Mouse (Mus musculus) forebrain, postnatal 0 days (tissue): ENCODE results near the gene Pigx. TPM values are rescaled to one million over a fixed set of nuclear protein-coding genes. Genes with fewer than 3 reads are reported as not detected.

ENCODE experiments used
- ATAC-seq: fragments of 200-750 bp; cut with Nextera tagmentation; 2 replicates; pipeline ENCODE4 v1.8.0; 2017; ENCODE audit warnings: mild to moderate bottlenecking, moderate library complexity
- DNase-seq: peaks from one replicate; pipeline ENCODE4 v3.0.0-alpha.2; 2015
- H3K27ac ChIP-seq: fragments of 300-500 bp; sonication (generic); 2 replicates; pipeline ENCODE4 v1.5.1; 2014; ENCODE audit warnings: low read depth, mild to moderate bottlenecking, antibody characterized with exemption, low read length, moderate library complexity, mixed read lengths
- H3K27me3 ChIP-seq: fragments of 300-500 bp; sonication (generic); 2 replicates; pipeline ENCODE4 v1.6.1; 2014; ENCODE audit warnings: mild to moderate bottlenecking, low read length, mixed read lengths; ENCODE audit not compliant: insufficient read depth
- H3K36me3 ChIP-seq: fragments of 300-500 bp; sonication (generic); 2 replicates; pipeline ENCODE4 v1.6.1; 2014; ENCODE audit warnings: mild to moderate bottlenecking, moderate library complexity; ENCODE audit not compliant: insufficient read depth
- H3K4me1 ChIP-seq: fragments of 300-500 bp; sonication (generic); 2 replicates; pipeline ENCODE4 v1.6.1; 2014; ENCODE audit warnings: antibody characterized with exemption; ENCODE audit not compliant: insufficient read depth
- H3K4me2 ChIP-seq: fragments of 300-500 bp; sonication (generic); 2 replicates; pipeline ENCODE4 v1.6.1; 2014; ENCODE audit warnings: low read depth, mild to moderate bottlenecking, moderate library complexity
- H3K4me3 ChIP-seq: fragments of 300-500 bp; sonication (generic); 2 replicates; pipeline ENCODE4 v1.5.1; 2014; ENCODE audit warnings: low read depth, low read length, mixed read lengths
- H3K9ac ChIP-seq: fragments of 300-500 bp; sonication (generic); 2 replicates; pipeline ENCODE4 v1.6.1; 2014; ENCODE audit warnings: mild to moderate bottlenecking
- H3K9me3 ChIP-seq: fragments of 300-500 bp; sonication (generic); 2 replicates; pipeline ENCODE4 v1.6.1; 2016; ENCODE audit warnings: low read length
- CTCF ChIP-seq: sonication (generic); IDR thresholded peaks from 2 replicates; pipeline ENCODE4 v1.5.1; 2016; ENCODE audit warnings: antibody characterized with exemption, control low read depth, low read depth
- WGBS: fragments of 180-500 bp; shearing (Covaris S2); extraction: QIAGEN DNeasy Blood & Tissue Kit; methylation state at CpG from one replicate; pipeline ENCODE4 v1.1.7; 2014; 5-methylcytosine and 5-hydroxymethylcytosine counted together
- polyA plus RNA-seq: library from polyadenylated mRNA; unstranded; fragments of >200 nt; fragmentation: Nextera tagmentation; extraction: Ambion mirVana; gene quantifications from 2 replicates; pipeline ENCODE4 v1.2.1, GENCODE M21; 2015
- total RNA-seq: library from RNA; depleted of rRNA; stranded (reverse); fragments of >200 nt; gene quantifications from 2 replicates; pipeline ENCODE4 v1.2.3, GENCODE M21; 2014

Gene Pigx
- total and polyA plus RNA-seq, 2 experiments from 2014 or later, result 71.7 to 113 TPM

GRCm38 (mm10) chr16:32116186-32116585 lies 16.6 kb upstream of the Pigx start:
- Histone ChIP-seq H3K36me3 (no peaks in the 10 kb centered on the region), H3K27me3 (no peaks in the 10 kb centered on the region; the same call in 1 of the 2 replicates), H3K4me1 (no peaks in the 10 kb centered on the region), H3K4me3 (no peak overlapping the region), H3K9ac (no peak overlapping the region), H3K27ac (no peak overlapping the region), H3K4me2 (no peak overlapping the region), H3K9me3 (no peaks in the 10 kb centered on the region)
- DNase-seq (no peak), ATAC-seq (no peak)
- WGBS, result 56% methylated on average over 5 of the region's 5 CpGs
- no peak for TF ChIP-seq CTCF

GRCm38 (mm10) chr16:32115781-32116180 lies 16.2 kb upstream of the Pigx start:
- 72% methylated on average over 6 of the region's 6 CpGs for WGBS

DNA sequence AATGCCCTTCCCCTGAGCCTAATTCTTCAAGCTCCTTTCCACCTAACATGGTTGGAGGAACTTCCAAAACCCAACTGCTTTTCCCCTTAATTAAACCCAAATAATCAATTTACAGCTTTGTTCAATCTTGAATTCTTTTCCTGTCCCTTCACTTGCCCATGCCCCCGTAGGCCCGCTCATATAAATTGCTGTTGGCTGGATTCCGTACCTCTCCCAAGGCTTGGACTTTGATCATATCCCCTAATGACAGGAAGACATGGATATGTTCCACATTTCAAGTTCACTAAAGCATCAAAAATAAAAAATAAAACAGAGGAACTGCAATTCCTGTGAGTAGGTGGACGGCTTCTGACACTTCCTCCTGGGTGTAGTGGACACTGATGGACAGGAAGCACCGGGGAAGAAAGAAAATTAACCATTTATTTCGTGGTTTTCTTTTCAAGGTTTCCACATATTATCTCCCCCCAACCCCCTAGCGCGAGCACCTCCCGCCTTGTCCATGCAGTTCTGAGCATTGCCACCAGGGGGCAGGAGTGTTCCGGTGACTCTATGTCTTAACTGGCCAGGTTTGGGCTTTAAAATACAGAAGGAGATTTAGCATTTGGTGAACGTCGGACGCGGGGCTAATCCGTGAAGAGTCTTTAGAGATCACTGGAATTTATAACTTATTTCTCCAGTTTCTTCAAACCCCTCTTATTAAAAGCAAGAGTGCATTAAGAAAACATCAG lies 15.6 kb upstream of the Pigx start:
- no peaks in the 10 kb centered on the region; the same call in 1 of the 2 replicates for H3K27me3 ChIP-seq
- H3K4me3 ChIP-seq, result no peak overlapping the region
- peak; percentile 96 for TF ChIP-seq CTCF
- H3K4me1 ChIP-seq, result no peaks in the 10 kb centered on the region
- ATAC-seq (no peak), DNase-seq (peak; percentile 86)
- no peak overlapping the region for H3K27ac ChIP-seq
- no peak overlapping the region for H3K9ac ChIP-seq
- H3K9me3 ChIP-seq, result no peaks in the 10 kb centered on the region
- H3K4me2 ChIP-seq, result 0 out of 2 replicates have a peak overlapping the region, but pooled peaks have one; percentile 27
- H3K36me3 ChIP-seq, result no peaks in the 10 kb centered on the region
- WGBS, result 11% methylated on average over 15 of the region's 15 CpGs

More at GRCm38 (mm10) chr16:32115781-32116180, 16.2 kb upstream of the Pigx start:
- DNase-seq, result no peak
- H3K27me3 ChIP-seq, result no peaks in the 10 kb centered on the region; the same call in 1 of the 2 replicates
- no peaks in the 10 kb centered on the region for H3K36me3 ChIP-seq
- no peaks in the 10 kb centered on the region for H3K4me1 ChIP-seq
- no peak overlapping the region for H3K4me3 ChIP-seq
- no peak overlapping the region for H3K9ac ChIP-seq
- H3K4me2 ChIP-seq, result no peak overlapping the region
- no peak for ATAC-seq
- TF ChIP-seq CTCF, result no peak
- no peaks in the 10 kb centered on the region for H3K9me3 ChIP-seq
- H3K27ac ChIP-seq, result no peak overlapping the region

DNA sequence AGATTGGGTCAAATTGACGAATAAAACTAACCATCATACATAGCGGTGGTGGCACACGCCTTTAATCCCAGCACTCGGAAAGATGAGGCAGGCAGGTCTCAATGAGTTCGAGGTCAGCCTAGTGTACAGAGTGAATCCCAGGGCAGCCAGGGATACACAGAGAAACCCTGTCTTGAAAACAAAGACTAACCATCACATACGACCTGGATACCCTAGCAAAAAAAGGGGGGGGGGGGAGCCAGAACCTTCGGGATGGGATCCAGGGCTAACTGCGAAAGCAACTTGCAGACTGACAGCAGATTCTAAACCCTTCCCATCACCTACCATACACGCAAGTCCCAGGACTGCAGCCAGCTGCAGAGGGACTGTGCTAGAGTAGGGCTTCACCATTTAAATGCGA lies 14.9 kb upstream of the Pigx start:
- Histone ChIP-seq H3K36me3 (no peaks in the 10 kb centered on the region), H3K27me3 (no peaks in the 10 kb centered on the region; the same call in 1 of the 2 replicates), H3K9ac (no peak overlapping the region), H3K27ac (no peak overlapping the region), H3K4me2 (no peak overlapping the region), H3K4me3 (no peak overlapping the region), H3K4me1 (no peaks in the 10 kb centered on the region), H3K9me3 (no peaks in the 10 kb centered on the region)
- no peak for ATAC-seq
- TF ChIP-seq CTCF, result no peak
- 74% methylated on average over 10 of the region's 10 CpGs for WGBS
- DNase-seq, result no peak

- no peak overlapping the region for H3K4me2 ChIP-seq
- H3K27ac ChIP-seq, result no peak overlapping the region
- ATAC-seq (no peak), DNase-seq (peak; percentile 32)
- H3K9me3 ChIP-seq, result no peaks in the 10 kb centered on the region
- H3K27me3 ChIP-seq, result no peaks in the 10 kb centered on the region; the same call in 1 of the 2 replicates
- TF ChIP-seq CTCF, result no peak
- whole genome bisulfite sequencing, result 64% methylated on average over 23 of the region's 23 CpGs
- no peak overlapping the region for H3K9ac ChIP-seq
- H3K4me1 ChIP-seq, result no peaks in the 10 kb centered on the region
- no peaks in the 10 kb centered on the region for H3K36me3 ChIP-seq
- H3K4me3 ChIP-seq, result no peak overlapping the region
Observed at GRCm38 (mm10) chr16:32113541-32114218, 14.1 kb upstream of the Pigx start.

DNA sequence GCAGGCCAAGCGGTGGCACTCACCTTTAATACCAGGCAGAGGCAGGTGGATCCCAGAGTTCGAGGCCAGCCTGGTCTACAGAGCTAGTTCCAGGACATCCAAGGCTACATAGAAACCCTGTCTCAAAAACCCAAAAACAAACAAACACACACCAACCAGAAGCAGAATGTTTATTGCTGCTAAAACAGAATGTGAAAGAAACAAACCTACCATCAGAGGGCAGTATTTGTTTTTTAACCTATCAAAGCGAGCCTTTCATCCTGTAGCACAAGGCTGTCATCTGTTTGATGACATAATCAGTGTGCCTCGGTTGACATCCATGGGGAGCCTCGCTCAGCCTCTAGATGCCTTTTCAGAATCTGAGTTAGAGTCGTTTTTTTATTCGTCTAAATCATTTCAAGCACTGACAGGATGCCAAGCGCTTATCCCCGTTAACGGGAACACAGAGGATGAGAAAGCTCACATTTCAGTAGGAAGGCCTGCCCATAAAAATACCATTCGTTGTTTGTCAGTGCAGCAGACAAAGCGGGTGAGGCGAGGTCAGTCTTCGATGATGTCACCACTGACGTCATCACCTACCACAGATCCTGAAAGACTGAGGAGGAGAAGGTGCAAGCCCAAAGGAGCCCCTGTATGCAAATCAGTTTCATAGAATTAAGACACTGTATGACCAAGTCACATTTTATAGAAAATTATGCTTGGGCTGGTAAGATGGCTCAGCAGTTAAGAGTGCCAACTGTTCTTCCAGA lies 11.6 kb upstream of the Pigx start:
- Histone ChIP-seq H3K27me3 (no peaks in the 10 kb centered on the region; the same call in 1 of the 2 replicates), H3K4me1 (no peaks in the 10 kb centered on the region), H3K4me2 (no peak overlapping the region), H3K9ac (no peak overlapping the region), H3K36me3 (peaks cover 19% of the 10 kb centered on the region), H3K9me3 (no peaks in the 10 kb centered on the region), H3K27ac (no peak overlapping the region), H3K4me3 (no peak overlapping the region)
- WGBS, result 65% methylated on average over 15 of the region's 15 CpGs
- TF ChIP-seq CTCF, result no peak; the same call in 1 of the 2 replicates
- peak; percentile 20 for DNase-seq
- ATAC-seq, result peak; percentile 32; the same call in 1 of the 2 replicates
